Mouse (Mus musculus): ENCODE data around the gene Ppm1m.

DNA sequence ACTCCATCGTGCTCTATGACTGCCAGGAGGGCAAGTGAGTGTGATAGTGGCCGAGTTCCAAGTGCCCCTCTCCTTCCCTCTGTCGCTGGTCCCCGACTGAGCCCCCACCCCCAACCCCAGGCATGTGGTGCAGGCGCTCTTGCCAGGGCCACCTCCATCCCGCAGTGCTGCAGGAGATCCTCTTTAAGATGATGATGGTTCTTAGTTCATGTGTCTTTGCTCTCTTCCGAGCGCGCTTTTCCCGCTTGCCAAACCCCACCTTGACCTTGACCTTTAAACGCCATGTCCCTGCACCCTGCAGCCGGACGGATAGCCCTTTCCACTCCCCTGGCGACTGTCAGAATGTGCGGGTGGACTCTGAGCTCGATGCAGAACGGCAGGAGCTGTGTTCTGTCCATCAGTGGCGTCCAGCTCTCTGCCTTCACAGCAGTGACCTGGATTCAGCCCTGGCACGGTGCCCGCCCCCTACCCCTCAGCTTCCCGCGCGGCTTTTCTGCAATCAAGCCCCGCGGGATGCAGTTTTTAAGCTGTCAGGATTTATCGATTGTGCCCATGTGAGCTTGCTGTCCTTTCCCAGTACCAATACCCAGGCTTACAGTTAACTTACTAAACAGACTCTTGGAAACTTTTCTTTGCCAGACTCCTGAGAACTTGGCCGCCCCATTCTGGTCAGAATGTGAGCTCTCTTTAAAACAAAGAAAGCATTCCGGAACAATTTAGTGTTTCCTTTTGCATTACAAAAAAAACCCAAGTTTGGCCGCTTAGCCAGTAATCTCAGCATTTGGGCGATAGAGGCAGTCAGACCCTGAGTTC lies 28.0 kb downstream of the Ppm1m start:
- TF ChIP-seq CTCF (IDR thresholded peaks at IDR 0.05) (no peak), EP300 (IDR thresholded peaks at IDR 0.05) (no peak)
